Mouse (Mus musculus) neural tube, embryonic 10.5 days (tissue): ENCODE measurements around the gene Secisbp2.
A peak's percentile ranks its signal among the peaks of the same experiment; 100 is the strongest.
"Not testable (repeated sequence)": the region's sequence is repeated elsewhere in the genome, so short reads cannot be mapped to it uniquely, and the experiment has no call there.

Source experiments
- DNase-seq: peaks from one replicate; pipeline ENCODE4 v3.0.0-alpha.2; 2017; ENCODE audit warnings: low spot score; ENCODE audit errors: extremely low spot score

The Secisbp2 gene

GRCm38 (mm10) chr13:51643924-51644828, 7.3 kb upstream of the Secisbp2 start:
- DNase-seq: no peak

DNA sequence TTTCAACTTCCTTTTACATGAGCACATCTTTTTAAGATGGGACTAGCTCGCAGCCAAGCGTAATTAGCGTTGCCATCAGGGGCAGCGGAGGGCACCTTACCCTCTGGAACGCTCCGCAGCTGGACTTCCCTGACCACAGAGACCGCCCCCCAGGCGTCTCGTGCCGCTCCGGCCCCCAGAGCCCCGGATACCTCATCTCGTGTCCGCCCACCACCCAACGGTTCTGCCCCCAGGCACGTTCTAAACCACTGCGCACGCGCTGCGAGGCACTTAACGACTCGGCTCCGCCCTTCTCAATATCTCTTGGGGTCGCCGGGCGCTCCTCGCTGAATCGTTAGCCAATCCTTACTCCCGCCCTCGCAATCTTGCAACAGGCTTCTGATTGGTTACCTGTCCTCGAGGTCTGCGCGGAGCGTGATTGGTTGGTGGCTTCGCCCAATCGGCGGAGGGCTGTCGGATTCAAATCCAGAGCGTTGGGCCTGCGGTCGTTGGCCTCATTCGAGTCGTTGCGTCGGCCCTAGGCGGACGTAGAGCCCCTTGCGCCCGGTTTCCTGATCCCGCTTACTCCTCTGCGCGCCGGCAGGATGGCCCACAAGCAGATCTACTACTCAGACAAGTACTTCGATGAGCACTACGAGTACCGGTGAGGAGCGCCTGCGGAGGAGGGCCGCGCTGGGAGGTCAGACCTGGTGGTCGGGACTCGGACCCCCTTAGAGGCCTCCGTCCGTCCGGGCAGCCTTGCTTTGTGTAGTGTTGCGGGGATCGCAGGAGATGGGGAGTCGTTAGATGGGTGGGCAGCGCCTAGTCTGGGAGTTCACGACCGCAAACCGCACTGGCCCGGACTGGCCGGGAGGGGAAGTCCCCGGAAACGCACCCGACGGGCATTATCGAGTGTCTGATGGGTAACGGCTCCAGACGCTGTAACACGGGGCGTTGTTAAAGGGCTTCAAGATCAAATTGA, 6.4 kb upstream of the Secisbp2 start, which contains the start of gene Cks2:
Gene Cks2 (plus strand): TSS at position 404 of the 961 bp plus-strand sequence.
- peak; percentile 98 for DNase-seq

GRCm38 (mm10) chr13:51645872-51646271, 5.6 kb upstream of the Secisbp2 start:
- peak; percentile 23 for DNase-seq

GRCm38 (mm10) chr13:51646362-51647027, 5.0 kb upstream of the Secisbp2 start:
- no peak for DNase-seq

DNA sequence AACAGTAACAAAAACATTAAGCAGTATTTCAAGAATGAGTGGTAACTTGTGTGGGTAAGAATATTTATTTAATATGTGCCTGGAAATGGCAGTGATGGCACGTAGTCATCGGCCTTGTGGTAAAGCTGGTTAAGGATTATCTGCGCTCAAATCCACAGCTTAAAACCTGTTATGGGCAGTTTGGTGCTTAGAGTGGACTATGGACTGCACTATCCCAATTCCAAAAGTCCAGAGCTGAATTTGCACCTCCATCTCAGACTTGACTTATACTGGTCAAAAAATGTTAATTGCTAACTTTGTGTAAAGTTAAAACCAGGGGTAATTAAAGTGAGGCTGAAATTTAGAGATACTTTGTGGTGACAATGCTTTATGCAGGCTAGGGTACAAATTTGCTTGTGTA, 3.7 kb upstream of the Secisbp2 start:
- no peak for DNase-seq

DNA sequence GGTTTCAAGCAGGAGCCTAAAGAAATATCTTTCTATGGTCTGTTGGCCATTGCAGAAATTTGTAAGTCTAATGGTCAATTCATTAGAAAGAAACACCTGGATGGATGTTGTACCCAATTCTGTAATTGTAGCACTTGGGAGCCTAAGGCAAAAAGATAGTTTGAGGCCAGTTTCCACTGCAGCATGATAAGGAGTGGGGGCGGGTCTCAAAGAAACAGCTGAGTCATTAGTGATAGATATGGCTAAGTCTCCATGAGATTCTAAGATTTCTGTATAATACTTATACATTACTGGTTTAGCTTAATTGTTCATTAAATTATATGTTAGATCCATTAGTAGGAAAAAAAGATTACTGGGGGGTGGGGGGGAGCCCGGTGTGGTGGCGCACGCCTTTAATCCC, 3.3 kb upstream of the Secisbp2 start:
- no peak for DNase-seq

- no peak for DNase-seq
Measured at GRCm38 (mm10) chr13:51649740-51650139, 1.8 kb upstream of the Secisbp2 start.

- DNase-seq: no peak
Measured at GRCm38 (mm10) chr13:51653159-51653558, 1.7 kb downstream of the Secisbp2 start.

DNA sequence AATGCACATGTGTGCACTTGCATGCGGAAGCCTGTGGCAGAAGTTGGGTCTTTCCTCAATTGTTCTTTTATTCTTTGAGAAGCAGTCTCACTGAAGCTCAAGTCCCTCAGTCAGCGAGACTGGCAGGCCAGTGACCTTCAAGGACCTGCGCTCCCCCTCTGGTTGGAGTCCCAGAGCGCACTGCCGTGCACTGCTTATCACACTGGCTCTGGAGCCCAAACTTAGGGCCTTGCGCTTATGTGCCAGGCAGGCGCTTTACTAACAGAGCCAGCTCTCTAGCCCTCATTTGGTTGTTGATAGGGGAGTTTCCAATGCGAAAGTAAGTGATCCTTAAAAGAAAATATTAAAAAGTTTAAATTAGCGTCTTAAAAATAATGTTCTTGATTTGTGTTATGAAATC, 2.5 kb downstream of the Secisbp2 start:
- no peak for DNase-seq

- no peak for DNase-seq
Measured at GRCm38 (mm10) chr13:51656516-51657235, 5.2 kb downstream of the Secisbp2 start.

DNA sequence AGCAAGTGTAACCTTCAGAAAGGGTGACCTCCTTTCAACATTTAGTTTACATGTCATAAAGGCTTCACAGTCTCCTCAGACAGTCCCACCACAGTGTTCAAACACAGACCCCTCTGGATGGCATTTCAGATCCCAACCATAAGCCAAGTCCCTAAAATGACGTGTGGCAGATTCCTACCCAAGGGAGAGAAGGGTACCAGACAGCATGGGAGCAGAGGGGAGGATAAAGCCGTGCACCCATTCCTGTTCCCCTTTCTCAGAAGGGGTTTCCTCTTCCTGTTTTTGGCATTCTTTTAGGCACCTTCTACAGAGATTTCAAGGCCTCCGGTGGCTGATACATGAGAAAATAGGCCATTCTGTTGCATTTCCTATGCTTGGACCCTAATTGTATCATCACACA, 6.6 kb downstream of the Secisbp2 start:
- DNase-seq: no peak

- no peak for DNase-seq
Measured at GRCm38 (mm10) chr13:51659573-51659972, 8.1 kb downstream of the Secisbp2 start.

- DNase-seq: no peak
Measured at GRCm38 (mm10) chr13:51663561-51663960, 12.1 kb downstream of the Secisbp2 start.

GRCm38 (mm10) chr13:51668195-51668594, 16.7 kb downstream of the Secisbp2 start:
- not testable (repeated sequence) for DNase-seq

DNA sequence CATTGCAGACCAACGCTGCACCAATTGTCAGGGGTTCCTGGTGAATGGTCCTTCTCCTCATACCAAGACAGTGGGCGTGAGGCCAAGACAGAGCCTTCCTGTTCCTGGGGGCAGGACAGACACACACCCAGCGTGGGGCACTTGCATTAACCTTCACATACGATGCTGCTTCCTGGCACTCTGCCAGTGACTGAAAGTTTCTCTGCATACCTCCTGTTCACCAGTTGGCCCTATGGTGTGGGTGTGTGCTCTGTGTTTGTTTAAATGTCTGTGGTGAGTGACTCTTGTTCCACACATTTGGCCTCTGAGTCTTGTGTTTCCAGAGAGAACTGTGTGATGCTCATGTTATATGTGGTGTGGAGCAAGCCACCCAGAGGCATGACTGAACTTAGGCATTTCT, 25.1 kb downstream of the Secisbp2 start:
- DNase-seq: no peak

DNA sequence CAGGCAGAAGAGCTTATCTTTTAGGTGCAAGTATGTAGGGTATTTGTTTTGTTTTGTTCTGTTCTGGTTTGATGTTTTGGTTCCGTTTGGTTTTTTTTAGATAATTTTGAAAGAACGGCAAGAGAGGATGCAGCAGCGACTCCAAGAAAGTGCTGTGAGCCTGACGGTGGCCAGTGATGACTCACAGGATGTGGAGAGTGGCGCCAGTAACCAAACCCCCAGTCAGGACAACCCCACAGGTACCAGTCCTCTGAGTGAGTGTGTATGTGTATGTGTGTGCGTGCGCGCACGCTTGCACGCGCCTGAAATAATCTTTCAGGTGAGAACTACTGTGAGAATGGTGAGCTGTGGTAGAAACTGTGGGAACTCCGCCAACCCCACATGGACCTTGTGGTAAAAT, 25.5 kb downstream of the Secisbp2 start:
- no peak for DNase-seq

GRCm38 (mm10) chr13:51677630-51678185, 26.2 kb downstream of the Secisbp2 start:
- DNase-seq: no peak

DNA sequence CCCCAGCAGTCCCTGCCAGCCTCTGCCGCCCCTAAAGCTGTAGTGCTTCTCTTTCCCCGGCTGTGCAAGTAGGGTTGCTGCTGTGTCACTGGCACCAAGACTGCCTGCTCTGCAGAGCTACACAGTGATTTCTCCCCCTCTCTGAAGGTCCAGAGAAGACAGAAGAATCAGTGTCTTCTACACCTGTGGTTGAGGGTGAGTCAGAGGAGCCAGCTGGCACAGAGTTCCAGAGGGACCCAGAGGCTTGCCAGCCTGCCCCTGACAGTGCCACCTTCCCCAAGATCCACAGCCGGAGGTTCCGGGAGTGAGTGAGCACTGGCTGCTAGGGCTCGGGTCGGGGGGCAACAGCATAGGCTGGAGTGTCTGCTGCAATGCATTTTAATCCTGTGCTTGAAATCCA, 27.2 kb downstream of the Secisbp2 start:
- DNase-seq: no peak

DNA sequence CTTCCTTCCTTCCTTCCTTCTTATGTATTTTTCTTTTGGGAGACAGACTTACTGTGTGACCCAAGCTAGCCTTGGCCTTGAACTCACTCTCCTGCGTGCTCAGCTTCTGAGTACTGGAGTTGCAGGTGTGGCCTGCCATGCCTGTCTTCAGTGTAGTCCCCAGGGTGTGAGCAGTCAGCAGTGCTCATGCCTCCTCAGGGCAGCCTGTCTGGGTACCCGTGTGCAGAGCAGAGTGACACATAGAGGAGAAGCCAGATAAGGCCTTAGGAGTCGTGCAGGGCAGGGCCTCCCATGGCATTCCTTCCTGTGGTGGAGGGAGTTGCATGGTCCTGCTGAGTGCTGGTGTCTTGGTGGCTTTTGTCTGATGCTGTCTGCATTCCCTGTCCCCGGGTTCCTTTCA, 27.8 kb downstream of the Secisbp2 start:
- no peak for DNase-seq

- no peak for DNase-seq
Measured at GRCm38 (mm10) chr13:51681076-51681475, 29.6 kb downstream of the Secisbp2 start.
